Comparison of ENCODE assay signal across 9 mouse cellular contexts in genomic region chr7:114842644-114843211, GRCm38 (mm10).
DNase-seq lines count a peak whose midpoint lies in the region; ATAC-seq and TF ChIP-seq lines count a peak whose summit lies in the region.
"Had no signal": no experiment of that assay in that cellular context is flagged by ENCODE, and none has a peak within 500 bp of the region (broad histone marks: within the 10 kb centered on the region; RNA-seq: fewer than 3 reads in every experiment).

No protein-coding gene starts in this region.

- no peaks in the 10 kb centered on the region for H3K27me3 ChIP-seq in embryonic facial prominence, embryonic 11.5 days (ENCODE audit: control insufficient read depth, insufficient read depth, low read length)
- no peaks in the 10 kb centered on the region for H3K27me3 ChIP-seq in hindbrain, embryonic 16.5 days (replicated peaks; ENCODE audit: control insufficient read depth, insufficient read depth, low read length)

- H3K9me3 ChIP-seq in embryonic facial prominence, embryonic 11.5 days (replicated peaks; ENCODE audit: control insufficient read depth, low read length): no peaks in the 10 kb centered on the region
- H3K9me3 ChIP-seq in hindbrain, embryonic 16.5 days (ENCODE audit: control insufficient read depth, low read length): no peaks in the 10 kb centered on the region

- intact Hi-C loops in left cerebral cortex, adult 2 months (cut with DNase I): no loop called here

- H3K4me3 ChIP-seq in embryonic facial prominence, embryonic 11.5 days (ENCODE audit: low read depth, low read length): no peak overlapping the region
- no peak overlapping the region for H3K4me3 ChIP-seq in hindbrain, embryonic 16.5 days (ENCODE audit: low read length)
- no peak overlapping the region for H3K4me3 ChIP-seq in left cerebral cortex, adult 2 months

- peak; percentile 66 for ATAC-seq in embryonic facial prominence, embryonic 11.5 days (replicated peaks; ENCODE audit: insufficient number of reproducible peaks, low FRiP score, low TSS enrichment, low read depth)
- ATAC-seq in hindbrain, embryonic 16.5 days: peak; percentile 80

- TF ChIP-seq CTCF in left cerebral cortex, adult 2 months (IDR thresholded peaks at IDR 0.05): no peak

- peak; percentile 5 for DNase-seq in right cerebral cortex, adult 18-20 months
- DNase-seq in right cerebral cortex, postnatal 36 days (ENCODE audit: low spot score in 2 of 2): no peak
- peak; percentile 13 for DNase-seq in embryonic facial prominence, embryonic 11.5 days (ENCODE audit: low spot score)
- DNase-seq in spleen, postnatal 10 days (ENCODE audit: low spot score in 2 of 2): no peak
- DNase-seq in left cerebral cortex, adult 18-20 months (ENCODE audit: low spot score in 2 of 2): no peak
- no peak for DNase-seq in left cerebral cortex, adult 2 months (ENCODE audit: extremely low spot score in 1 of 2, low spot score in 2 of 2)
- DNase-seq: lung, embryonic 14.5 days had no signal

- no peak overlapping the region for H3K9ac ChIP-seq in embryonic facial prominence, embryonic 11.5 days (replicated peaks; ENCODE audit: low read length)
- H3K9ac ChIP-seq in hindbrain, embryonic 16.5 days (ENCODE audit: low read depth, low read length): no peak overlapping the region
- H3K9ac ChIP-seq: lung, embryonic 14.5 days had no signal

- WGBS in embryonic facial prominence, embryonic 11.5 days: 20% methylated on average over 3 of the region's 3 CpGs
- WGBS in hindbrain, embryonic 16.5 days: 21% methylated on average over 3 of the region's 3 CpGs

- no peak overlapping the region for H3K27ac ChIP-seq in embryonic facial prominence, embryonic 11.5 days (replicated peaks; ENCODE audit: low read depth, low read length)
- no peak overlapping the region for H3K27ac ChIP-seq in hindbrain, embryonic 16.5 days (ENCODE audit: low read depth, low read length)
- H3K27ac ChIP-seq in left cerebral cortex, adult 2 months: no peak overlapping the region
- H3K27ac ChIP-seq: kidney, postnatal 0 days had no signal

- no peaks in the 10 kb centered on the region for H3K36me3 ChIP-seq in embryonic facial prominence, embryonic 11.5 days (replicated peaks; ENCODE audit: control insufficient read depth, insufficient read depth, low read depth, low read length)
- H3K36me3 ChIP-seq in hindbrain, embryonic 16.5 days (ENCODE audit: control insufficient read depth, insufficient read depth, low read length): no peaks in the 10 kb centered on the region

- H3K4me2 ChIP-seq in embryonic facial prominence, embryonic 11.5 days (ENCODE audit: low read depth, low read length): no peak overlapping the region
- no peak overlapping the region for H3K4me2 ChIP-seq in hindbrain, embryonic 16.5 days (ENCODE audit: low read length)
- H3K4me2 ChIP-seq: lung, embryonic 14.5 days had no signal

- H3K4me1 ChIP-seq in embryonic facial prominence, embryonic 11.5 days (ENCODE audit: control insufficient read depth, insufficient read depth, low read length): no peaks in the 10 kb centered on the region
- H3K4me1 ChIP-seq in hindbrain, embryonic 16.5 days (ENCODE audit: control insufficient read depth, insufficient read depth, low read depth, low read length): peaks cover 4% of the 10 kb centered on the region; the same call in 1 of the 2 replicates

Comparison
In these comparisons a context has a peak if more than half of its experiments do, and no peak if none do; other contexts are left out.
1. DNase-seq: peak in right cerebral cortex, adult 18-20 months (single experiment) and embryonic facial prominence, embryonic 11.5 days (single experiment); none in right cerebral cortex, postnatal 36 days (0 of 2), spleen, postnatal 10 days (0 of 2), left cerebral cortex, adult 18-20 months (0 of 2) and left cerebral cortex, adult 2 months (0 of 2).